Mouse (Mus musculus) v-Abl transformed pro-B cells (cell line): ENCODE measurements around the gene Sh3gl2.

Experiments used
- in situ Hi-C, 2 experiments: fragments of 400-800 bp; cut with MboI; formaldehyde crosslinking; loops; one replicate each; pipeline ENCODE4 v1.15.1; 2025; ENCODE audit not compliant: unreplicated experiment in 2 of 2

Gene Sh3gl2

DNA sequence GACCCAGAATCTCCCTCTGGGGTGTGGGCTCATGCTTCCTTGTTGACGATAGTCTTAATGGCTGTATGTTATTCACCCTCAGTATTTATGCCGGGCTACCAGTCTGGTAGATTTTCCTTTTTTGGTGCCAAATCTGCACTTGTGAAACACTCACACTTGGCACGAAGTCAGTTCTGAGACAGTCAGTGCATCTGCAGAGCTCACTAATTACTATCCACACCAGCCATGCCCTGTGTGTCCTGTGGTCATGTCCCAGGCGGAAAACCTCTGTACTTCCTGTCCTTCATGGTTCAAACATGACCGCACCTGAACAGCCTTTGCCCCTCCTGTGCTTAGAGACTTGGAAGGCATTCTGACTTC lies 23.6 kb downstream of the Sh3gl2 start:
- in situ Hi-C loops, result no loop called here

DNA sequence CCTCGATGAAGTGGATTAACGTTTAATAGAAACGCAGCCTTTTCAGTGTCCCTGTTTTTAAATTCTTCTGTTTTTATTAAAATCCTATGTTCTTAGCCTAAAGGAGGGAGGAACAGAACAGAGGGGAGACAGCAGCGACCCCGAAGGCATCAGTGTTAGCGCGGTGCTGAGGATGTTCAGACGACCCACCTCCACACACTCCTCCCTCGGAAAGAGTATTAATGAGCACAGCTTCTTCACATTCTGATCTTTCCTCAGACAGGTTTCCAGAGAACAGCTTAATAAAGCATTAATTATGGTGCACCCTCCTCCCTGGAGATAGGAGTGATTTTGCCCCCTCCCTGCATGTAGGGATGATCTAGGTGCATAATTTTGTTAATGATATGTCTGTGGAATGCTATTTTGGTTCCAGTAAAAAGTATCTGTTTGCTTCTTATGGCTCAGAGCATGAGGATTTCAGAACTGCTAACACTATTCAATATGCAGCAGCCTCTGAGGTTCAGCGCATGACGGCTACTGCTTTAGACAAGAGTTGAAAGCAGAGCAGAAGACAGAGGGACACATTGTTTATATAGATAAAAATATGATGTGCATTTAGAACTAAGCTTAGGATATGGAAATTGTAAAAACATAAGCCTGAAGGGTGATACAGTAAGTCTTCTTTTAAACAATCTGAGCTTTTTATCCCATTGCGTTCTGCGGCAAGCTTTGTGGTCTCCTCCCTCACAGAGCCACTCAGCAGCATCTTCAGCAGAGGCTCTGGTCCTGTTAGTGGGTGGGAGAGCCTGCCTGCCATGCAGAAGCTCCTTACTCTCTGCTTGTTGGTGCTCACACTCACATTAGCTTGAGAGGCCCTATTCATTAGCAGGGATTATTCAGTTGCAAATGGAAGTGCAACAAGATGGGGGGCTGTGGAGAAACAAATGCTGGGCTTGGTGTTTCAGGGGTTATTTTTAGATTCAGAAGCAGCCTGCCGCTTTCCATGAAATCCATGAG lies 27.8 kb downstream of the Sh3gl2 start:
- in situ Hi-C loops, result no loop called here

DNA sequence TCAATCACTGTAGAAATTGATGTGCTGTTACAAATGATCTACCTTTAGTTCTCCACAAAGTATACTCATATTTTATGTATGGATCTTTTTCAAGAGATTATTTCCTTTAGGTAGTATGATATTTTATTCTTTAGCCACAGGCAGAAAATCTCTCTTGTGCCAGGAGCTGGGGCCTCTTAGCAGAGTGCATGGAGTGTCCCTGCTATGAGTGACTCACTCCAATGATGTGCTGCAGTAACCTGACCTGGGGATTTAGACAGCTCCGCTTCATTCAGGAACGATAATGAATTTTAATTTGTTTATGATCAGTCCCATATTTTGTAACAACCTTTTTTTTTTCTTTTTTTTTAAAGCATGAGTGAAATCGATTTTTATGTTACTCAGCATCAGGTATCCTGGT lies 36.7 kb downstream of the Sh3gl2 start:
- in situ Hi-C loops, result no loop called here

DNA sequence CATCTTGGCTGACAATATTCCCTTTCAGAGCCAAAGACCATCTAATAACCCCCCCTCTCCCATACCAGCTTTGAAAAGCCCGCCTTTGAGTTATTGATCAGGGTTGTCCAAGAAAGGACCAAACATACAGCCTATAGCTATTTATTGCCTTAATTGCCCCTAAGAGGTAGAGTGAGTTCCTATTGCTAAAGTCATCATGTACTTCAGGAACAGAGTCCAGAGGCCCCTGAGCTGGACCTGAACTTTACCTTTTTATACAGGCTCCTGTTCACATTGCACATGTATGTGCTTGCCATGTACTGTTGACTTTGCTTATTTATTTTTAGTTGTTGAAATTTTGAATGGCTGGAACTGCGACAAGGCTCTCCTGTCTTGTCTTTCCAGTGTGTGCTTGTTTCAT lies 37.6 kb downstream of the Sh3gl2 start:
- in situ Hi-C loops, result no loop called here

DNA sequence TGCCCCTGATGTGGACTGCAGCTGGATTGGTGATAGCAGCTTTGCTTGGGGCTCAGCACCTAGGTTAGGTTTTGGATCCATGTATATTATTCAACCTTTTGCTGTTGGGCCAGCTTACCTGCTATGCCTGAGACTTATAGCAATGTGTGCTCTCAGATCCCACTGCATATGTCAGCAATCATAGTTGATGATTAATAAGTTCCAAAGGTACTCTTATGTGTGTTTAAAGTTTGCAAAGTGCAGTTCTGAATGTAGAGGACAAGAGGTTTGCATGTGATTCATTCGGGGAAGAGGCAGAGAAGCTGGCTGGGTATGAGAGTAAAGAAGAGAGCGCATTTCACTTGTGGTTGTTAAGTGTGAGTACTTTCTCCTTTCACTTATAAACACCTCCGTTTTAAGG lies 43.7 kb downstream of the Sh3gl2 start:
- in situ Hi-C loops, result no loop called here

DNA sequence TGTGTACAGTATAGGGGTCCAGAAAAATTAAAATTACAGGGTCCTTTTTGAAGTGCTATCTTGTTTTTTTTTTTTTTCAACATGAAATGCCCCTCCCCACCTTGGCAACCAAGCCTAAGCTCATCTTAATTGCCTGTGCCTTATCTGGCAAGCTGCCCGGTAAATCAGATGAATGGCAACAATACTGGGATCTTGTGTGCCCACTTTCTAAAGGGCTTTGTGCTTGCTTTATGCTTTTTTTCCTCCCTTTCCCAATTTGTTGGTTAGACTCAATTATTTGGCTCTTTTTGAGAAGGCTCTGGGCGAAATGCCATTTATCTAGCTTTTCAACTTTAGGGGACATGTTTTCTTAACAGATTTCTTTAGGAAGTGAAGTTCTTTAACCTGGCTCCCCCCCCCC lies 45.3 kb downstream of the Sh3gl2 start:
- in situ Hi-C loops, result no loop called here

DNA sequence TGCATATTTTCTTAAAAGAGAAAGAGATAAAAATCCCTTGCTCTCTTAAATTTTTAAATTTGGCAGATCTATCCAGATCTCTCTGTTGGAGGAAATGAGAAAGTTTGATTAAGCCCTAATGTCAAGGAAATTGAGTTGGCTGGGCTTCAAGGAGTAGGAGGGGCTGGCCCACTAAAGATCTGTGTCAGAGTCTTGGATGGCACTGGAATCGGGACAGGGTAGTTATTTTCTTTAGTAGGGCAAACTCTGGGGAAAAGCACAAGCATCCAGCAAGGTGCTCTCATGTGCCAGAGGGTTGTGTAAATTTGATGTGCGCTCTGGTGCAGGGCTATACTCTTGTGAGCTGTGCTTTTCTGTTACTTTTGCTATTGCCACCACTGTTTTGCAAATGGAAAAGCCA lies 45.9 kb downstream of the Sh3gl2 start:
- in situ Hi-C loops, result no loop called here

DNA sequence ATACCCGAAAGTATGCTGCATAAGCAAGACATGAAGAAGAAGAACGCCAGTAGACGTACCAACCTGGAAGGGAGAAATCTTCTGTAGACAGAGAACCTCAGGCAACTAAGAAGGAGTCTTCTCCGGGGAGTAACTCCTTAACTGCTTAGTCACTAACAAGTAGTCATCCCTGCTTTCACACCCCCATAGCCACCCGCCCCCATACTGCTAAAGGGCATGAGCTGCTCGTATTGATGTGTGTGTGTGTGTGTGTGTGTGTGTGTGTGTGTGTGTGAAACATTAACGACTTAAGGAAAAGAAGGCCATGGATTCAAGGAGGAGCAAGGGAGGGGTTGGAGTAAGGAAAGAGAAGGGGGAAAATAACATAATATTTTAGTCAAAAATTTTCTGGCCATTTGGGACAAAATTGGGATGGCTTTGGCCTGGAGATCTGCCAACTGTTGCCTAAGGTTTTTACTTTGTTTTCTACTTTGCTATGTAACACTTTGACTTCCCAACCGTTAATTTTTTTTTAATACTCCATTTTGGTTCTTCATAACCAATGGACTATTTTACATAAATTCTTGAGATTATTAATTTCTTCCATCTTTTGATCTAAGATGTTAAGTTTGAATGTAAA lies 51.0 kb downstream of the Sh3gl2 start:
- in situ Hi-C loops, result no loop called here

DNA sequence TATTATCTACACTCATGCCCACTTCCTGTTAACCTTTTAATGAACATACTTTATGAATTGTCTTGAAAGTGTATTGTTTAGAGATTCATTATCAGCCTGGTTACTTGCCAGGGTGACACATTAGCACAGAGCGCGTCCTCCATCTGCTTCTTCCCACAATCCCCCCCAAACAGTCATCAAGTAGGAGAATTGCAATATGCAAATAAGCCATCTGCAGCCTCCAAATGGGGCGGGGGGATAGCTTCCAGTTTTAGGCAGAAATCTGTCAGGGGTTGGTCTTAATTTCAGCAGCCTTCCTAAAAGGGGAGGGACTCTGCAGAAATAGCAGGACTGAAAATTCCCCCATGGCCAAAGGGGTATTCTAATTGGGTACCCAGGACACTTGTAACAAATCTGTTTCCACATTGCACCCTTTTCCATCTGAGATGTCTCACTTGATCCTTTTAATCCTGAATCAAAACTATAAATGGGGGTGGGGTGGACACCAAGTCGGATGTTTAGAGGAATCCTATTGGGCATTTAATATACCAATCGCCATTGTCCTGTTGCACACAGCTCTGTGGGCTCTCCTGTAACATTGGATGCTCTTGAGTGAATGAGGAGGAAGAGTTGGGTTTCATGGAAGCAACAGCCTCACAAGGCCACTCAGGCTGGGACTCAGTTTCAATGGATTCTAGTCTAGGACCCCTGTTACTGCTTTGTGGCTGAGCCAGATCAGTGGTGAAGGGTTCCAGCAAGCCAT lies 51.7 kb downstream of the Sh3gl2 start:
- in situ Hi-C loops, result no loop called here

DNA sequence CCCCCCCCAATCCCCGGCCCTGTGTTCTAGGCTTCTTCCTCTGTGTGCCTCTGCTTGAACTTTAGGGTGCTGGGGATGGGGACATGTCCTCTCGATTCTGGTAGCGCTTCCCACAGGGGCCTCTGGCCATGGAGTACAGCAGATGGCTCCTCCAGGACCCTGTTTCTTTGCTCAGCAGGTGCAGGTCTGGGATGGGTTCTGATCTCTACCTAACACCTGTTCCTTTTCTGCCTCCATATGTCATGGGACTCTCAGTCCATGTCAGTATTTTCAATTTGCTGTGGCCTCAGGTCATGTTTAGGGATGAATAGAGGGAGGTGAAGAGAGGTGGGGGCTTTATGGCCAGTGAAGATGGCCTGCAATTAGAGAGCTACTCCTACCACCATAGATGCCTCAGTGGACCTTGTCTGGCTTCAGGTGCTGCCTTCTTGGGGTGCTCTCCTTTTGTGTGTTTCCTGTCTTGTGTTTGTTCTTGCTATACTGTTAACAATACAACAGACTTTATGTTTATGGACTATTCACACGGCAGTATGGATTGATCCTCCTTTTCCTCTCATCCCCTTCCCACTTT lies 52.9 kb downstream of the Sh3gl2 start:
- in situ Hi-C loops, result no loop called here

DNA sequence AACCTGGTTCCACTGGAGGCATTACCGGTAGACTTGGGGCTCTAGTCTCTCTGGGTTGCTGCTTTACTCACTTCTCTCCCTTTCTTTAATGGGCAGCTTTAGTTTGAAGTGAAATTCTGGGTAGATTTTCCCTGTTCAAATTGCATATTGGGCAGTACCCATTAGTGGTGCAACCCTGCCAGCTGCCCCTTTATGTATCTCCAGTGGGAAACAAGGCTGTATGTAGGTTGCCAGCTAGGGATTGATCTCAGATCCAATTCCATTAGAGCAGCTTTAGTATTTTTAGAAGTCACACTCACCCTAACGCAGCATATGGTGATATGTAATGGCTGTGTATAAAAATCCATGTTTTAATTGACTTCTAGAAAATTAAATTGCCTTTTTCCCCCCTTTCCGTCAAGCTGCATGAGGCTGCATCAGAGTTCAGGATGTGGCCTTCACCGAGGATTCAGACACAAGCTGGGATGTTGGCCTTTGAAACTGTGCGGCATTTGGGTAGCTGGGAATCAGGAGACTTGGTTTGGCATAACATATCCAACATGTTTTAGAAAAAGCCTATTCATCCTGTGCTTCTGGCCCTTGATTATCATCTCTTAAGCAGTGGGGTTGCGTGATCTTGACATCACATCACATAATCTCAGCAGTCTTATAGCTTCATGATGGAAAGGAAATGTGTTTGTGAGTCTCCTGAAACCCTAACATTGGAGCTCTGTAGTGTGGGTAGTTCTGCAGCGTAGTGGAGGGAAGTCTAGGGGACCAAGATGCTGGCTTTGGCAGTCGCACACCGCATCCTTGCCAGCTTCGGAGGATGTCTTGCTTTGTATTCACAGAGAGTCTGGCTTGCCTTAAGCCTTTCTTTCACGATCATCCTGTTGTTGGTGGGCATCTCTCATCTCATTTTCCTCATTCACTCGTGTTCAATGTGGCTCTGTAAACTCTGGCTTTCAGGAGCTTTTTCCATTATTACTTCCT lies 56.0 kb downstream of the Sh3gl2 start:
- in situ Hi-C loops, result no loop called here

DNA sequence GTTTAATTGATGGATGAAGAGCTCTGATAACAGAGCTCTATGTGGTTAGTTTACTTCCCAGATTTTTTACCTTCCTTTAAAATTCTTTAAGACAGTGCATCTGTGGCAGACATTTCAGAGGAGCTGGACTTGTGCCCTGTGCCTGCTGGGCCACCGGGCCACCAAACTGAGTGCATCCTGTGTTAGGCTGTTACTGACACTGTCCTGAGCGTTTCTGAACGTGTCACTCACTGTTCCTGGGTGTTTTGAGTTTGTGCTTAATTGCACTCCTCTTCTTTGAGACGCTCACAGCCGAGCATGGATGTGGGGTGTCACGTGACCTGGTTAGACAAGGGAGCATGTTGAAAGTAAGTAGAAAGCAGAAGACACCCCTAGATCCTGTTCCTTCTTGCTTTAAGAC lies 57.2 kb downstream of the Sh3gl2 start:
- in situ Hi-C loops, result no loop called here

DNA sequence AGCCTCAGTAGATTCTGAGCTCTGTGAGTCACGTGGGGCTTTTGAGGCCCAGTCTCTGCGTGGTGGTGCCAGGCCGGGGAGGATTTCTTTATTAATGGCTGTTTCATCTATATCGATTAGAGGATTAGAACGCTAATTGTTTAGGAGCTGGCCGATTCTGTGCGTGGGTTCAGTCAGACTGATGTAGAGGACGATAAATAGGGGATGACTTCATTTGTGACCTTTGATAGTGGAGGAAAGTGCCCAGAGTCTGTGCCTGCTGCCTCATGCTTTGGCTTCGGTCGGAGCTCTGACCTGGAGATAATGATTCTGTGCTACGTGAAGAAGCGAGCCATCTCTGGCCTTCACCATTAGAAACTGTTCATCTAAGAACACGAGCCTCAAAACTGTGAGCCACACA lies 57.7 kb downstream of the Sh3gl2 start:
- in situ Hi-C loops, result no loop called here

DNA sequence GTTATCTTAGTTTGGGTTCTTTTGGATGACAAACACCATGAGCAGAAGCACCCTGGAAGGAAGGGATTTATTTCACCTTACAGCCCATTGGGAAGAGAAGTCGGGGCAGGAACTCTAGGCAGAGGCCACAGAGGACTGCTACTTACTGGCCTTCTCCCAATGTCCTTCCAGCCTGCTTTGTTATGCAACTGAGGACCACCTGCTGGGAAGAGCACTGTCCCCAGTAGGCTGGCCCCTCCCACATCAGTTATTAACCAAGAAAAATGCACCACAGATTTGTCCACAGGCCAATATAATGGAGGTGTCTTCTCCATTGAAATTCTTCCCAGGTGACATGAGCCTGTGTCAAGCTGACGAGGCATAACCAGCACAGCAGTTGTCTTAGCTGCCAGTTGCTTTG lies 62.5 kb downstream of the Sh3gl2 start:
- in situ Hi-C loops, result no loop called here

DNA sequence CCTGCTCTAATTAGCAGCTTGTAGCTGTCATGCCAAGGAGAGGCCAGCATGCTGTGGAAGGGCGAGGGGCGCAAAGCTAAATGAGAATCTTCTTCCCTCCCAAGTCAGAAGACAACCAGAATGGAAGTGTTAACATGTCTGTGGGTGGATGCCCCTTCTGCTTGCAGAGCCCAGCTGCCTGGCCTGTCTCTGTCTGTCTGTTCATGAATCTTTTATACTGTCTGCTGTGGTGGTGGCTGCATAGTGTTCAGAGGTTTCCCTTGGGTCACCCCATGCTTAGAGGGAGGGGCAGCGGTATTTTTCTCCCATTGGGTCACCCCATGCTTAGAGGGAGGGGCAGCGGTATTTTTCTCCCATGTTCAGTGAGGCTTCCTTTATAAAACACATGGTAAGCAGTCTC lies 68.0 kb downstream of the Sh3gl2 start:
- in situ Hi-C loops, result no loop called here

DNA sequence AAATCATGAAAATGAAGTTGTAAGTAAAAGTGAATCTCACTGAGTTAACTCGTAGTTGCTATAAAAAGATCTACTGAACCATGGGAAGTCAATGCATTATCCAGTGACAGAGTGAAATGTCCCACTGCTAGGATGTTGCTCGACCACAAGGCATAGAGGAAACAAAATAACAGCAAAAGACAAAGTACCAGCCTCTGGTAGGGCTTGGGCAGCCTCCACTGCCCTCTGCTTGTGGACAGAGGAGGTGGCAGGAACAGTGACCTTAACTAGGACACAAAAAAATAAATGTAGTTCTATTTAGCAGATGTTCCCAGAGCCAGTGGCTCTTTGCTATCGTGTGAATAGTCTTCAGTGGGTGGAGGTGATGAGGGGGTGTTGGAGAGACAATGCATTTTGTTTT lies 68.5 kb downstream of the Sh3gl2 start:
- in situ Hi-C loops, result no loop called here

DNA sequence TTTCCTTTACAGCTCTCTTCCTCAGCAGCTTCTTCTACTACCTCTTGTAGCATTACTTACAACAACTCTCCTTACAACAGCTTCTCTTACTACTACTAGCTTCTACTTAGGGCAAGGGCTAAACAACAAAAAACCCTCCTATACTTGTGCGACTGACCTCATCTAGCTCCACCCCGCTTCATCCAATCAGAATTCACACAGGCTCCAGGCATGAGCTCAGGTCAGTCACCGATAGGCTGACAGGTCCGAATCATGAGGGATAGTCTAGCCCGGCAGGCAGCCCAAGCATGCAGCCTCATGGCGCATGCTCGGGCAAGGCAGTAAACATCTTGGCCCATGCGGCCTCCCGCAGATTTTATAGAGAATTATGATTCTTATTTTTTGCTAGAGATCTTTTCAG lies 78.2 kb downstream of the Sh3gl2 start:
- in situ Hi-C loops, result no loop called here

DNA sequence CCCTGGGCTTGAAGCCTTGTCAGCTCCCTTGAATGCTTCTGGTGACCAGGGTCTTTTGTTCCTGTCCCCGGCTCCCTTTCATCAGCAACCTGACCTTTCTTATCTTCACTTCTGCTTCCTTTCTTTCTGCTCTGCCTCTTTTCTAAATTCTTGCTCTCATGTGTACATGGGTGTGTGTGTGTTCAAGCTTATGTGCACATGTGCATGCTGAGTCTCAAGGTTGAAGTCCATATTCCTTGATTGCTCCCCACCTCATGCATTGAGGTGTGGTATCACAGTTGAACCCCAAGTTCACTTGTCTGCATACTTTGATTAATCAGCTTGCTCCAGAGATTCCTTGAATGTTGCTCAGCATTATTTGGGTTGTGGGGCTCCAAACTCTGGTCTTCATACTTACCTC lies 85.1 kb downstream of the Sh3gl2 start:
- in situ Hi-C loops, result no loop called here

DNA sequence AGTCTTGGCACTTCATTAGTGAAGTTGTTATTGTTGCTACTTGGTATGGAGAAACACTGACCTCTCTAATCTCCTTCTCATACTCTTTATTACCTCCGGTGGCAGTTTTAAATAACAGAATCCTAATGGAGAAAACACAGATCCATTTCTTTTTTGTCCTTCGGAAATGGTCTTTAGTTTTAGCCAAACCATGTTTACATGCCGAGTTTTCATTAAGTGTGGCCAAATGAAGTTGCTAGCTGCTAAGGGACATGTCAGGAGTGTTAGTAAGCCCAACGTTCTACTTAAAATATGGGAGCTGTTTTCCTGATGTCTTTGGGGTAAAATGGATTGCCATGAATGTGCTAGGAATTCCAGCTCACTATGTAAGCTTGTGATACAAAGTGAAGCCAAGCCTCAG lies 86.4 kb downstream of the Sh3gl2 start:
- in situ Hi-C loops, result no loop called here

DNA sequence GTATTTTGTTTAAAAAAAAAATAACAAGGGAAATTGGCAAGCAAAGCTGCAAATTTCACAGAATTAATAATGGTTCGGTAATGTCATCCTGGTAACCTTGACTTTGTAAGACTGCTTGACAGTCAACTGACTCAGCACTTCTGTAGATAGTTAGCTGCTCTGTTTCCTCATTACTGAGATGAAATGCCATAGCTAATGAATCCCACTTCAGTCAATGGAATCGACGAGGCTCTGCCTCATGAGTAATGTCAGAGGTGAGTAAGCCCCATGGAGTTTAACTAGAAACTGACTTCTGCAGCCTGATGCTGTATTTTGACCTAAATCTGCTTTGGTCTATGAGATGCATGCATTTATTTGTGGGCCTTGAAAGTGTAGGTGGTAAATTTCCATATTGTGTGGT lies 88.4 kb downstream of the Sh3gl2 start:
- in situ Hi-C loops, result no loop called here
